Mouse (Mus musculus): Measurements from ENCODE around the gene Amigo3.
A peak's percentile ranks its signal among the peaks of the same experiment; 100 is the strongest.
"Not testable (repeated sequence)": the region's sequence is repeated elsewhere in the genome, so short reads cannot be mapped to it uniquely, and the experiment has no call there.

Amigo3 gene

DNA sequence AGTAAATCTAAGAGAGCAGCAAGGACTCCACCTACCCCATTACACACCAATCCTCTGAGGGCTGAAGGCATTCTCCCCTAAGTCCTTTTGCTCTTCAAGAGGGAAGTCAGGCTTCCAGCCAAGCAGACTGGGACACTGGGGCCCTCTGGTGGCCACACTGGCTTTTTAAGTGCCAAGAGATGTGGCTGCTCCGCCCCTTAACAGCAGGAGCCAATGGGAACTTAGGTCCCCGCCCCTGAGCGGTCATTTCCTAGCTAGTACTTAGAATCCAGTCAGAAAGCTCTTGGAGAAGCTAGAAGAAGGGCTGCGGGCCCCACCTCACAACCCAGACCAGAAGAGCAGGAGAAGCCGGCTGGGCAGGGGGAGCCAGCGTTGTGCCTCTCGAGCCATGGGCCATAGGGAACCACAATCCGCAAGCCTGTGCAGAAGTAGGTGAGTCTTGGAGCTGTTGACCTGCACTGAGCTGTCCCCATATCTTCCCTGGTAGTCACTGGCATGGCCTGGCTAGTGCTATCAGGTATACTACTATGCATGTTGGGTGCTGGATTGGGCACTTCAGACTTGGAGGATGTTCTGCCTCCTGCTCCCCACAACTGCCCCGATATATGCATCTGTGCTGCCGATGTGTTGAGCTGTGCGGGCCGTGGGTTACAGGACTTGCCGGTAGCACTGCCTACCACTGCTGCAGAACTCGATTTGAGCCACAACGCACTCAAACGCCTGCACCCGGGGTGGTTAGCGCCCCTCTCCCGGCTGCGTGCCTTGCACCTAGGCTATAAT is at the start of gene Amigo3:
Gene Amigo3 (plus strand): TSS at position 275 of the 780 bp plus-strand sequence.
- DNase-seq: peak; percentile 98

DNA sequence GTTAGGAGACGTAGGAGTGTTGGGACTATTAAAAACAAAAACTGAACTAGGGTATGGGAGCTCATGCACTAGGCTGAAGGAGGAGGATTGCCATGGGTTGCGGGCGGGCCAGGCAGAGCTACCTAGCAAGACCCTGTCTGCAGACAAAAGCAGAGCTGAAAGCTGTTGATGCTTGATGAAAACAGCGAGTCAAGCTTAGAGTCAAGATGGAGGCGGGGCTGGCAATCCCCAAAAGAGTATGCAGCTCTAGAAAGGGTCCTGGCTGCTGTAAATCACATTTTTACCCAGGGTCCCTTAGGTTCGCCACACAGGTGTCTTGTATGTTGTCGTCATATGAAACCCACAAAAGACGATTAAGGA is 49.4 kb upstream of the Amigo3 start:
- peak; percentile 55 for DNase-seq

DNA sequence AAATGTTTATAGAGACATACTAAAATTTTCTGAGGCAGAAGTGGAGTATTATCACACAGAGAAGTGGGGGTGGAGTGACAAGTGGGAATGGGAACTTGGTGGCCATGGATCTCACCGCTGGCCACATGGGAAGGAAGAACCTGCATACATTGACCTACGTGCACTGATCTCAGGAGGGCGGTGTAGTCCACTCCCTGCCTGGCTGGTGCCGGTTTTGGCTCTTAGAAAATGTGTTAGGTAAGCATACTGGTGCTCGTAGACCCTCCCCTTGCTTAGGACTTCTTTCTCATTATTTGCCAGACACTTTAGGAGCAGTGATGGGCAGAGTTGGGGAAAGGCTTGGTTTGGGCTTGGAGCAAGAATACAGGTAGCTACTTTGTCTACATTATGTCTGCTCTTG is 44.9 kb upstream of the Amigo3 start:
- no peak for DNase-seq

DNA sequence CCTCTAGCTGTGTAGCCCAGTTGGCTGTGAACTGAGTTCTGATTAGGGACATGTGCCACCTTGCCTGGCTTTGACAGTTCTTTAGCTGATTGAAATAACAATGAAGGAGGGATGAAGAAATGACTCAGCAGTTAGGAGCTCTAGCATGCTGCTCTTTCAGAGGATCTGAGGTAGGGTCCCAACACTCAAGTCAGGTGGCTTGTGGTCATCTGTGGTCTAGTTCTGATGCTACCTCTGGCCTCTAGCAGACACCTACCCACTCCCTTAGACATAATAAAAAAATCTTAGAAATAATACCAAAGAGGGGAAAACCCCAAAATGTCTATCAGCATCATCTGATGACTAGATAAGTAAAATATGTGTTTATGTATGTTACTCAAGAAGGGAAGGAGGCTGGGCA is 42.6 kb upstream of the Amigo3 start:
- no peak for DNase-seq

DNA sequence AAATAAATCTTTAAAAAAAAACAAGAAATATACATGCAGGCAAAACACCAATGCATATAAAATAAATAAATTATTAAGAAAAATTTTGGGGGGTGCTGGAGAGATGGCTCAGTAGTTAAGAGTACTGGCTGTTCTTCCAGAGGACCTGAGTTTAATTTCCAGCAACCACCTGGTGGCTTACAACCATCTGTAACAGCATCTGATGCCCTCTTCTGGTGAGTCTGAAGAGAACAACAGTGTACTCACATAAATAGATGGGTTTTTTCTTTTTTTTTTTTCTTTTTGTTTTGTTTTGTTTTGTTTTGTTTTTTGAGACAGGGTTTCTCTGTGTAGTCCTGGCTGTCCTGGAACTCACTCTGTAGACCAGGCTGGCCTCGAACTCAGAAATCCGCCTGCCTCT is 39.4 kb upstream of the Amigo3 start:
- DNase-seq: not testable (repeated sequence)

DNA sequence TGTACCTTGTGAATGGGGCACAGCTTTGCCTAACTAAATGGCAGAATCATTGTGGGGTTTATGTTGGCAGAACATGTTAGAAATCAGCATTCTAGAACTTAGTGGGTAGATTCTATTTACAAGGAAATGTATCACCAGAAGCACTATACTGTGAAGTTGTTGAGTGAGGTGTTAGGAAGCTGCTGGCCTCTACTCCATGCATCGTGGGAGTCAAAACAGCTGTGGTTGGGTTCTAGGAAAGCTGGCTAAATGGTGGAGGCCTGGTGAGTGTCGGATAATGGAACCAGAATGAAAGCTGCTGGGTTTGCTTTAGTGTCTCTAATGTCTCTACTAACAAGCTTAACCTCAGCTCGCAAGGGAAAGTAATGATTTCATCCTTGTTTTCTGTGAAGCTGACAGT is 35.8 kb upstream of the Amigo3 start:
- no peak for DNase-seq

DNA sequence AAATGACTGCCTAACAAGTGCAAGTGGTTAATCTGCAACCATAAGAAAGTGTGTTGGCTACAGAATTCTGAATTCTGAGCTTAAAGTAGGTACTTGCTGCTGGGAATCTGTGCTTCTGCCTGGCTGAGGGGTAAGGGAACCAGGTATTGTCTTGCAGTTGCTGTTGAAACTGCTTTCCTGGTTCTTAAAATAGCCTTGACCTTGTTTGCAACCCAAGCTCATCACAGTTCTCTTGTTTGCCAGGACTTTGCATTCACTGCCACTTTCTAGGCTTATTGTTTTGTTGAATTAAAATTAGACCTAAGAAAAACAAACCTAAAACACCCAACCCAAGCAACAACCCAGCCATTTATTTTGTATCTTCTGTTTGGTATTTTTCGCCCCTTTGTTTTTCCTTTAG is 32.2 kb upstream of the Amigo3 start:
- no peak for DNase-seq

DNA sequence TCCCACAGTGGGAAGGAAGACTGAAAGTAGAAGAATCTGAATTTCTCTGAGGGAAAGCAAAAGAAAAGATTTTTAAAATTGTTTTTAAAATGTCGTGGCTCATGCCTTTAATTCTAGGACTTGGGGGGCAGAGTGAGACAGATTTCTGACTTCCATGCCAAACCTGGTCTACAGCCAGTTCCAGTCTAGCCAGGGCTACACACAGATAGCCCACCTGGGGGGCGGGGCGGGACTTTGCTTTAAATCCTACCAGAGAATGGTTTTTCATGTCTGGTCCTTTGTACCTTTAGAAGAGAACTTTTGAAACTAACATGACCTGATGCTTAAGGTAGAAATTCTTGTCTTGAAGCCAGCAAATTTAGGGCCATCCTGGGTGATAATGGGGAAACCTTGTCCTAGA is 29.7 kb upstream of the Amigo3 start:
- no peak for DNase-seq

DNA sequence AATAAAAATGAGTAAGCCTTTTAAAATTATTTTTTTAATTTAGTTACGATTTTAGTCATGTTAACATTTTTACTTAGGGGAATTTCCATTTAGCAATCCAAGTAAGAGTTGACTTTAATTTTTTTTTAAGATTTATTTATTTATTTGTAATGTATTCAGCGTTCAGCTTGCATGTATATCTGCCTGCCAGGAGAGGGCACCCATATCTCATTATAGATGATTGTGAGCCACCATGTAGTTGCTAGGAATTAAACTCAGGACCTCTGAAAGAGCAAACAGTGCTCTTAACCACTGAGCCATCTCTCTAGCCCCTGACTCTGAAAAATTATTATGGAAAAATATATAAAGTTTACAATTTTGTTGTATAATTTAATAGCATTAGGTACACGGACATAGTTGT is 26.4 kb upstream of the Amigo3 start:
- DNase-seq: no peak

DNA sequence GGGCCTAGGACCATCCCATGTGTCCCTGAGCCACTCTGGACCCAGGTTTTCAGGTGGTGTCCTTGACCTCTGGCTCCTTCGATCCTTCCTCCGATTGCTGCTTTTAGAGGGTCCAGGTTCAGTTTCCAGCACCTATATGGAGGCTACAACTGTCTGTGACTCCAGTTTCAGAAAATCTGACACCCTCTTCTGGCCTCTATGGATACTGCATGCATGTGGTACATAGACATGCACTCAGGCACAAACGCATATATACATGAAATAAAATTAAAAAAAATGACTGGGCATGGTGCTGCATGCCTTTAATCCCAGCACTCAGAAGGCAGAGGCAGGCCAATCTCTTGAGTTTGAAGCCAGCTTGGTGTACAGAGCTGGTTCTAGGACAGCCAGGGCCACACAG is 25.1 kb upstream of the Amigo3 start:
- DNase-seq: no peak

DNA sequence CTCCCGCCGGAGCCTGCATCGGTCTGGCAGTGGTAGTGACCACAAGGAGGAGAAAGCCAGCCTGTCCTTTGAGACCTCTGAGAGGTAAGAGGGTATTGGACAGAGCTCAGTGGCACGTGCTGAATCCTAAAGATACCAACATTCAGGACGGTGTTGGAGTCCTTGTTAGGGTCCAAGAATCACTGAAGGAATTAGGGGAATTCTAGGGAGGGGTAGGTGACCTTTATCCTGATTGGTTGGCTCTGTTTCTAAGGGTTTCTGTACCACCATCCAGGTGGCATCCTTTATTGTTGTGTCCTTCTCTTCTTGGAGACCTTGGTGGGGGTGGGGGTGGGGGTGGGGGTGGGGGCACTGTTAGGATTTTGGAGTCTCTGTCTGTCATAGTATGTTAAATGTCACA is 20.8 kb upstream of the Amigo3 start:
- DNase-seq: no peak

DNA sequence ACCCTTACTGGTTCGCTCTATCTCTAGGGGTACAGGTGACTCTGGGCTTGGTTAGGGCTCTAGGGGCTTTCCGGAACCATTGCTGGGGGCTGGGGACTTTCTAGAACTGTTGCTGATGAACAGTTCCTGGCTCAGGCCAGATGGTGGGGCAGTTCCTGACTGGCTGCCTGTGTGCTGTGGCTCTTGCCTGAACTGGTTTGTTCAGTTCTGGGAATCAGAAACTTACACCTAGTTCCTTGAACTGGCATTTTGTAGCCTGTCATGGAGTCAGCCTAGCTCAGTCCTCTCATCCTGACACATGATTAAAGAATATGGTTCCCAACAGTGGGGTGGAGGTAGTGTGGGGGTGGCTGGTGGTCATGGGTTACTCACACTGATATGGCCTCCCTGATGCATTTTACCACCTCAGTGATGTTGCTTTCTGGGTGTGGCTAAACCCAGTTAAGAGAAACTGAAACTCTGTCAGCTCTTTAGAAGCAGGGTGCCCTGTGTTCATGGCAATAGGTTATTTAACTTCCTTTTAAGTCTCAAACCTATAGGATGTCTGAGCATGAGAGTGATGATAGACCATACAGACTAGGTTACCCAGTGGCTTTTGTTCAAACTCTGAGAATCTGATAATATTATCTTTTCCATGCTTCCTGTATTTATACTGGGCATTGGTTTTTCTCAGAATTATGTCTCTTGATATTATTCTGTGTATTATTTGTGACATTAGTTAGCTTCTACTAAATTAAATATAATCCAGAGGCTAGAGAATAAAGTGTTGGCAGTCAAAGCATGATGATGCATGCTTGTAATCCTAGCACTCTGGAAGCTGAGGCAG is 17.4 kb upstream of the Amigo3 start:
- DNase-seq: no peak

DNA sequence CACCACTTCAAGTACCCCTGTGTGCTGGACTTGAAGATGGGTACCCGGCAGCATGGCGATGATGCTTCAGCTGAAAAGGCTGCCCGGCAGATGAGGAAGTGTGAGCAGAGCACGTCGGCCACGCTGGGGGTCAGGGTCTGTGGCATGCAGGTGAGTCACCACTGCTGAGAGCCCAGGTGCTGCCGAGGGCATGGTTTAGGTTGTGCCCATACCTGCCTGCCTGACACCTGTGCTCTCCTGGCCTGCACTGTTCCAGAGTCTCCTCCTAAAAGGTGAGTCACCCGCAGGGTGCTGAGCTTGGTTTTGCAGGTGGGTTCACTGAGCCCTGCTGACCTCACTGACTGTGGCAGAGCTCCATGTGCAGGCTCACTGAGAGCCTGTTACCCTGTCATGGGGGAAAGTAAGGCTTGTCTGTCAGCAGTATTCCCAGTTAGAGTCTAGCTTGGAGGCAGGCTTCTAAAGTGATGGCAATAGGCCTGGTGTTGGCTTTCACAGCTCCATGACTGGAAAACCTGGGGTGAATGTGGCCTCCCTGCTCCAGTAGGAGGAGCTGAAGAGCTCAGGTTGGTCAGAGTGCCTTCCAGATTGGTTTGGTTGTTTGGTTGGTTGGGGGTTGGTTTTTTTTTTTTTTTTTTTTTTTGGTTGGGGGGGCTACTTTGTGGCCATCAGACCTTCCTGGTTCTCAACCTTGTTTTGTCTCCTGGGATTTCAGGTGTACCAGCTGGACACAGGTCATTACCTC is 8.0 kb upstream of the Amigo3 start:
- DNase-seq: no peak

DNA sequence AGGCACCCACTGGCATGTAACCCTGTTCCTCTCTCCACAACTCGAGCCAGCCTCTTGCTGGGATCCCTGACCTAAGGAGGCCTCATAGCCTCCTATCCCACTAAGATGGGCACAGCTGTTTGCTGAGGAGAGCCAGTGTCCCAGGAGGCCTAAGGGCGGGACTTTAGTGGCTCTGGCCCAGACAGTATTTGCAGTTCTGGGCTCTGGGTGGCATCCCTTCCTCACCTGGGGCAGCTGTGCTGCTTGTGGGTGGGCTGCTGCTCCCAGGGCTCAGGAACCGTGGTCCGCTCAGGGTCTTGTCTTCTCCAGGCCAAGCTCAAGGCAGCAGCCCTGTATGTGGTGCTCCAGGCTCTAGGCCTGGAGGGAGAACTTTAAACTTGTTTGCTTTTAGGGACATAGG is 6.4 kb upstream of the Amigo3 start:
- DNase-seq: no peak

DNA sequence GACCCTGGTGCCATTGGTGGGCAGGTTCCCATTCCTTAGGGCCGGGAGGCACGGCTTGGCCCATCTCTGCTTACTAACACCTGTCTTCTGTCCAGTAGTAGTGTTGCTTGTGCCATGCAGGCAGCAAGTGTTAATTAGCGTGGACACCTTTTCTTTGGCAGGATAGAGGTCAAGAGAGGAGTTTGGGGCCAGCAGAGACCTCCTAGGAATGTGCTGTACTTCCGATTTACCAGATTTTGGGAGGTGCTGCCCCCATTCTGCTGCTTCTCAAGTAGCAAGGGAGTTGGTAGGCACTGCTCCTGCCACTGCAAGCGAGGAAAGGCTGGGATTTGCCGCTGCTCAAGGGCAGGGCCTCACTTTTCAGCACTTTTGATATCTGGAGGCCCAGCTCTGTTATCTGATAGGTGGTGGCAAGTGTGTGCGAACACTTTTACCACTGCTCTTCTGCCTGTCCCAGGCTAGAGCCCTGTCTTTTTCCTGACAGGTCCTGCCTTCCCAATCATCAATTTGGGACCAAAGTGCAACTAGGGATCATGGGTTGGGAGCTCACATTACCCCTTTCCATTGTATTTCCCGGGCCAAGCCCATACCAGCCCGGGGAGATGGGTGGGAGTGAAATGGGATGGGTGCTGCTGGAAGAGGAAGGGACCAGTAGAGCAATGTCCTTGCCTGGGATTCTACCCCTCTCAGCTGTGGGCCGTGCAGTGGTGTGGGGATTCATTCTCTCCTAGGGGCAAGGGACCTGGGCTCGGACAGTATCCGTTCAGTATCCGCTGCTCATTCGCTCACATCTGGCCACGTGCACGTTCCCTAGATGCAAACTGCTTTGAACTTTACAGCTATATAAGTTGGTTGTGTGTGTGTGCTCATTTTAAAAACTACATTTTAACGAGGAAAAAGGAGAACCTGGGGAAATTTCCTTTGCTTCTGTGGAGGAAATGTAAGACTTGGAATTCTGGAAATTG is 5.1 kb upstream of the Amigo3 start:
- DNase-seq: peak; percentile 39

DNA sequence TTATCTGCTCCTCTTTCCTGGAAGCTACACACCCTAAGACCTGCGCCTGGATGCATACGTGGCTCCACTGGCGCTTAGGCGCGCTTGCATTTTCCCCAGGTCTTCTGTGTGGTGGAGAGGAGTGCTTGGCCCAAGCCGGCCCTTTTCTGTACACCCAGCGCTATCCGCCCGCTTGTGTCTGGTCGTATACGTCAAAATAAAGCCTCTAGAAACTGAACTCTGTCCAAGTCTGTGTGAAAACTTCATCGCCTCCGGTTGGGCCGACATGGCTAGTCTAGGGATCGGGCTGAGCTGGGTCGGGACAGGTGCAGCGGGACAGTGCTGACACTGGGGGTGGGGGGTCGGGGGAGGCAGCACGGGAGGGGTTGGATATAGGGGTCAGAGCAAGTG is 4.4 kb upstream of the Amigo3 start:
- DNase-seq: peak; percentile 65

DNA sequence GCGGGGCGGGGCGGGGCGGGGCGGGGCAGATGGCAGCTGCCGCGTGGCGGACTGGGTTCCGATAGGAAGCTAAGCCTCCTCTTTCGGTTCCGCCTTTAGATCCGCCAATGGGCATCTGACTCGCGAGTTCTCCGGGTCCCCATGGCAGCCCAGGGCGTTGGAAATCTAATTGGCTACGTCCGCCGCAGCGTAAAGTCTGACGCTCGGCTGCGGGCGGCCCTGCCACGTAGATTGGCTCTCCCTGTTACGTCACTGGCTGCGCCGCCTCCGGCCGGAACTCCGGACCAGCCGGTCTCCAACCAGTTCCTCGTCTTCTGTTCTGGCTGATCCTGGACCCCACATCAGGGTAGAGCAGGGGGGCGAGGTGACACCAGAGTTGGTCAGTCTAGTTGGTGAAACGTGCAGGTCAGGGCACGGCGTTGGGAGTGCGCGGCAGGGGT is 3.9 kb upstream of the Amigo3 start, which contains the start of gene Gmppb:
Gene Gmppb (plus strand): TSS at position 227 of the 440 bp plus-strand sequence.
- peak; percentile 94 for DNase-seq

DNA sequence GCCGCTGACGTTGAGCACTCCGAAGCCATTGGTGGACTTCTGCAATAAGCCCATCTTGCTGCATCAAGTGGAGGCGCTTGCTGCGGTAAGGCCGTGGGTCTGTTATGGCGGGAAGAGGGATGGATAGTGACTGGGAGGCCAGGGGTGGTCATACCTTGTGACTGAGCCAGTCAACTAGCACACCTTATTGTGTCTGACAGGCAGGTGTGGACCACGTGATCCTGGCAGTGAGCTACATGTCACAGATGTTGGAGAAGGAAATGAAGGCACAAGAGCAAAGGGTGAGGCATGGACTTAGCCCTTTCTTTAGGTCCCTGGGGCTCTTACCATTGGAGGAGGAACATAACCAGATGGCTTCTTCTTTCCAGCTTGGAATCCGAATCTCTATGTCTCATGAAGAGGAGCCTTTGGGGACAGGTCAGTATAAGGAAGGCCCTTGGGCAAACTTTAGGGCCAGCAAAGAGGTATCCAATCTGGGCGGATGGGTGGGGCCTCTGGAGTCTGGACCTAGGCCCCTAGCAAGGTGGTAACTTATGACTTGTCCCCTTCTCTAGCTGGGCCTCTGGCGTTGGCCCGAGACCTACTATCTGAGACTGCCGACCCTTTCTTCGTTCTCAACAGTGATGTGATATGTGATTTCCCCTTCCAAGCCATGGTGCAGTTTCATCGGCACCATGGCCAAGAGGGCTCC is 3.3 kb upstream of the Amigo3 start:
- peak; percentile 57 for DNase-seq

DNA sequence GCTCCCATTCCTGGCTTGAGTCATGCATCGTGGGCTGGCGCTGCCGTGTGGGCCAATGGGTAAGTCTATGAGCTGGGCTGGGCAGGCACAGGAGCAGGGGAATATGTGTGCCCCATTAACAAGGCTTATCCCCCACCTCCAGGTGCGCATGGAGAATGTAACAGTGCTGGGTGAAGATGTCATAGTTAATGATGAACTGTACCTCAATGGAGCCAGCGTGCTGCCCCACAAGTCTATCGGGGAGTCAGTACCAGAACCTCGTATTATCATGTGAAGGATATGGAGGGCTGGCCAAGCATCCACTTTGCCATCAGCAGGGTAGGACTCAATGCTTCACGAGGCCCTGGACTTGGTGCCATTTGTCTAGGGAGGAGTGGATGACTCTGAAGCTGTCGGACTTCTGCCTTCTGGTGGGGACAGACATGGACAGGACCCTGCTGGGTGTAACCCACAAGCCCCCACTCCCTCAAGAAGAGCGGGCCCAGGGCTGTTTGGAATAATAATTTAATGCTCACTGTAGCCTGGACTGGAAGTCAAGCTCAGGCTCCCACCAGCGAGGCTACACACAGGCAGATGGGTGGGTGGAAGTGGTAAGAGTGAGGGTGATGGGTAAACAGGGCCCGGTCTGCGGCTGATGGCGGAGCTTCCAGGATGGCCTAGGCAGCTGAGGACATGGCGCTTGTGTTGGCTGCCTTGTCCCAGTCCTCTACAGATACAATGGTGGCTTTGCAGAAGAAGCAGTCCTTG is 1.6 kb upstream of the Amigo3 start:
- DNase-seq: peak; percentile 44

DNA sequence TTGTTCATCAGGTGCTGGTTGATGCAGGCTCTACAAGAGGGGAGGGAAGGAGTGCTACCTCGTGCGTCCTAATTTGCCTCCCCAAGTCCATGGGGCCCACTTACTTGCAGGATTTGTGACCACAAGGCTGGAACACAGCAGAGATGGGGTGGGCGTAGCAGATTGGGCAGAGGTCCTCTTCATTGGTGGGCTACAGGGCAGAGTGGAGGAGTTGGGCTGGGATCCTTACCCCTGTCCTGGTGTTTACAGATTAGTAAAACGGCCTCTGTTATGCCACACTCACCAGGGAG is 1.1 kb upstream of the Amigo3 start:
- no peak for DNase-seq

DNA sequence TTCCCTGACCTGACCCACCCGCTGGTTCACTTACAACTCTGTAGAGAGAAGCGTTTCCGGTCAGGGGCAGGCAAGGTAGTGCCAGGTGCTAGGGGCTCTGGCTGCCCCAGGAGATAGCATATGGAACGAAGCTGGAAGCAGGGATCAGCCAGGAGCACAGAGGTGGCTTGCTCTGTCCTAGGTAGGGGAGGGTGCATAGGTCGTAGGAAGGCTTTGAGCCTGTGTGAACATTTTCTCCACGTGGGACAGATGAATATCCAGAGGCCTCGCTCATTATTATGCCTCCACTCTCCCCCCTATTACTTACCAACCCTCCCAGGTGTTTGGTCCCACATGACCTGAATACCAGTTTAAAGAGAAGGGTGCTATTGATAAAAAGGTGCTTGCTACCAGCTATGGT is 548 bp upstream of the Amigo3 start:
- DNase-seq: no peak

Data from cerebellum, adult 9-10 months (tissue).